Mouse (Mus musculus): ENCODE measurements around the gene Fam57b.

Fam57b gene

GRCm38 (mm10) chr7:126797411-126798126, at the start of gene Fam57b:
Gene Fam57b, plus strand, starts transcription at chr7:126797668.
- peak; percentile 39 for DNase-seq (ENCODE audit: low read depth, low spot score)

DNA sequence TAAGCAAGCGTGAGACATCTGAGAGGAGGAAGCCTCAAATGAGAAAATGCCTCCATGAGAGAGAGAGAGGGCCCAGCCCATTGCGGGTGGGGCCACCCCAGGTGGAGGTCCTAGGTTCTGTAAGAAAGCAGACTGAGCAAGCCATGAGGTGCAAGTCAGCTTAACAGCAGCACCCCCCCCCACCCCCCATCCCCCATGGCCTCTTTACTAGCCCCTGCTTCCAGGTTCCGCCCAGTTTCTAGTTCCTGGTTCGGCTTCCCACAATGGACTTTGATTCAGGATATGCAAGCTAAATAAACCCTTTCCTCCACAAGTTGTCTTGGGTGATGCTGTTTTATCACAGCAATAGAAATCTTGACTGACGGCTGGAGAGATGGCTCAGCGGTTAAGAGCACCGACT, 48.6 kb upstream of the Fam57b start:
- no peak for DNase-seq (ENCODE audit: low read depth, low spot score)

- no peak for DNase-seq (ENCODE audit: low read depth, low spot score)
Observed at GRCm38 (mm10) chr7:126749582-126750343, 47.7 kb upstream of the Fam57b start.

- DNase-seq (ENCODE audit: low read depth, low spot score), result peak; percentile 87
Observed at GRCm38 (mm10) chr7:126754866-126755265, 42.6 kb upstream of the Fam57b start.

DNA sequence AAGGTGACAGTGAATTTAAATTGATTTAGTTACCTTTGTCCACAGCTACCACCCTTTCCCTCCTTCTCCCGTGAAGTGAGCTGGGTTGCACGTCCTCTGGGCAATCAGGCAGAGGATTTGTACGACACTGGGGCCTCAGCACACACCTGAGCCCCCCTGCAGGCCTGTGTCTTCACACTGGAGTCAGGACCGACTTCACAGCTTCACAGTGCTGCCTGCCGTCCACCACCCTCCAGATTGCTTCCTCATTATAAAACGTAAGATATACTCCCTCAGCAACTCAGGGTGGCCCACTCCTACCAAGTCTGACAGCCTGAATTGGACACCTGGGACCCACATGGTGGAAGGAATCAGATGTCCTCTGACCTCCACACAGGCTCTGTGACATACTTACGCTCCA, 38.9 kb upstream of the Fam57b start:
- DNase-seq (ENCODE audit: low read depth, low spot score), result no peak

DNA sequence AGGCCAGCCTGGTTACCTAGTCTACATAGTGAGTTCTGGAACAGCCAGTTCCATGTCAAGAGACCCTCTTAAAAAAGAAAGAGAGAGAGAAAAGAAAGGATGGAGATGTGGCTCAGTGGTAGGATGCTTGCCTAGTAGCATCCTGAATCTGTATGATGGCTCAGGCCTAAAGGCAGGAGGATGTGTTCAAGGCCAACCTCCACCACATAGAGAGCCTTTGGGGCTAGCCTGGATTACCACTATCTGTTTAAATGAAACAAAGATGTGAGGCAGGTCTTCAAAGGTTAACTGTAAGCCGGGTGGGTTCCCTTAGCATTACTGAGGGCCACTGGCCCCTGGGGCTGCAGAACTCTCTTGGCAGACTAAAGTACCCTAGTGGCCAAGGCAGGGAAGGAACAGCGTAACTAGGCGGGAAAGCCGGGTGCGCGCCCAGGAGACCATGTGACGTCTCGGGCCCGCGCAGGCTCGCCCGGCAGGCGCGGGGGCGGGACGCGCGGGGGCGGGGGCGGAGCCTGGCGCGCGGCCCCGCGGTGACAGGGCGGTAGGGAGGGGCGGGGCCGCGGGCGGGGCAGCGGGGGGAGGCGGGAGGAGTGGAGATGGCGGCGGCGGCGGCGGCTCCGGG, 38.3 kb upstream of the Fam57b start, which contains the start of gene Mapk3:
Mapk3 (plus strand) TSS at position 552 of the 622 bp plus-strand sequence.
- peak; percentile 94 for DNase-seq (ENCODE audit: low read depth, low spot score)

DNA sequence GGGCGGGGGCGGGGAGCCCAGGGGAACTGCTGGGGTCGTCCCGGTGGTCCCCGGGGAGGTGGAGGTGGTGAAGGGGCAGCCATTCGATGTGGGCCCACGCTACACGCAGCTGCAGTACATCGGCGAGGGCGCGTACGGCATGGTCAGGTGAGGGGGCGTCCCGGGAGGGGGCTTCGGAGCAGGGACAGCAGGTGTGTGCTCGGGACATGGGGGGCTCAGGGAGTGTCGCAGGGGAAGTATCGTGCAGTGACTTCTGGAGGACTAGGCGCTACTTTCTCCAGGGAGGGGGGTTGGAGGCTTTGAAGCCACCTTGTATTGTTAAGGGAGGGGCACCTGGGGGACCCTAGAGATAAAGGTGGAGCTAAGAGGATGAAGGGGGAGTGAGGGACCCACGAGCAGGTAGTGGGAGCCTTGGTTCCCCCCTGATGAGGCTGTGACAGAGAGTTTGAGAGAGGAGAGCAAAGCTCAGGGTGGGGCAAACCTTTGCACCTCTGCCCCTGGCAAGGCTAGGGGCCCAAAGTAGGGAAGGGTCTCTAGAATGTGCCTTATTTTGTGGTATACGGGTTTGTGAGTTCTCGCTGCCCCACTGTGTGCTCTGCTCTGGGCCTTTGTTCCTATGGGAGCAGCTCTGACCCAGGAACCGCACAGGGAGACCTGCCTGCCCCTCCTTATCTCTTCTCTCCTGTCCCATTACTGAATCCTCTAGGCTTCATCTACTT, 37.6 kb upstream of the Fam57b start:
- DNase-seq (ENCODE audit: low read depth, low spot score), result no peak

DNA sequence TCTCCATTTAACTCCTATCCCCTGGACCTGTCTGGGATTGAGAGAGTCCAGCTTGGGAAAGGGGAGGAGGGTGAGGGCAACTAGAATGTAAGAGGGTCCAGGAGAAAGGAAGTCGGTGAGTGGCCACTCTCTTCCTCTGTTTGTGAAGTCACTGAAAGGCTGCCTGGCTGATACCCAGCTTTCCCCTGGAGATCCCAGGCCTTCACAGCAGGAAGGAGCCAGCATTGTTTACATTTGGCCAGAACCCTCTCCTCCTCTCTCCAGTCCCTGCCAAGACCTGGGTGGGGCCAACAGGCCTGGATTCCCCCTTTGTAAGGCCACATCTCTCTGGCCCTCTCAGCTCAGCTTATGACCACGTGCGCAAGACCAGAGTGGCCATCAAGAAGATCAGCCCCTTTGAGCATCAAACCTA, 37.1 kb upstream of the Fam57b start:
- no peak for DNase-seq (ENCODE audit: low read depth, low spot score)

- no peak for DNase-seq (ENCODE audit: low read depth, low spot score)
Observed at GRCm38 (mm10) chr7:126760956-126761355, 36.5 kb upstream of the Fam57b start.

DNA sequence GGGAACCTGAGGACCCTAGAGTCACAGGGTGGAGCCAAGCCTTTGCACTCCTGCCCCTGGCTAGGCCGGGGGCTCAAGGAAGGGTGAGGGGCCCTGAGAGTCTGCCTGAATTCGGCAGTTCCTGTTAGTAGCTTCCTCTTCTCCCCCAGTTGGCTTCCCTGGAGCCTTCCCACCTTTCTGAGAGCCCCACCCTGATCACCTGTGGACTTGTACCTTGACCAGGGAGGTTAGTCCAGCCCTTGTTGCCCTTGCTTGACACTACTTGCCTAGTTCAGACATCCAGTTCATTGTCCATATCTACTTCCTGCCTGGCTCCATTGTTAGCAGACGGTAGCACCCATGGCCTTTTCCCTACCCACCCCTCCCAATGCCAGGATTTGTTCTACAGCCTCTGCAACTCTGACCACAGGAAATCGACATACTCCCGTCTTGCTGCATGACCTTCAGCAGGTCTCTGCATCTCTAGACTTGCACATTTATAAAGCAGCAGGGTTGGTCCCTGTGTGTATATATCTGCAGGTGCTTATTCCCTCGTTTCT, 35.9 kb upstream of the Fam57b start:
- DNase-seq (ENCODE audit: low read depth, low spot score), result no peak

DNA sequence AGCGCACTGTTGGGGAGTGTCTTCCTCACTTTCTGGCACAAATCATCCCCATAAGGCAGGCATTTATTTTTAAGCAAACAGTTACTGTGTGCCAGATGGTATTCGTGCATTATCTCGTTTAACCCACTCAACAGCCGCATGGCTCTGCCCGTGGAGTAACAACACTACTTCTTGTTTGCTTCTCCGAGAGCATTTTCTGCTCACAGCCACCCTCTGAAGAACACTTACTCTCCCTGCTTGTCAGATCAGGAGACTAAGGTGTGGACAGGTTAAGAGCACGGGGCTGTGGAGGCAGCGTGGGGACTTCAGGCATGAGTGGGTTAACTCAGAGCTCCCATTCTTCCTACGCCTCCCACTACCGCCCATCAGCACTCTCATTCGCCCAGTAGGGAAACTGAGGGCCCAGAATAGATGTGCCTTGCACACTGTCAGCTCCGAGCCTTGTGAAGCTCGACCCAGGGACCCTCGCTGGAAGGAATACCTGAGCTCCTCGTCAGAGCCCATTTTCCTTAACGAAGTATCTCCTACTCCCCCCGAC, 34.9 kb upstream of the Fam57b start:
- no peak for DNase-seq (ENCODE audit: low read depth, low spot score)

DNA sequence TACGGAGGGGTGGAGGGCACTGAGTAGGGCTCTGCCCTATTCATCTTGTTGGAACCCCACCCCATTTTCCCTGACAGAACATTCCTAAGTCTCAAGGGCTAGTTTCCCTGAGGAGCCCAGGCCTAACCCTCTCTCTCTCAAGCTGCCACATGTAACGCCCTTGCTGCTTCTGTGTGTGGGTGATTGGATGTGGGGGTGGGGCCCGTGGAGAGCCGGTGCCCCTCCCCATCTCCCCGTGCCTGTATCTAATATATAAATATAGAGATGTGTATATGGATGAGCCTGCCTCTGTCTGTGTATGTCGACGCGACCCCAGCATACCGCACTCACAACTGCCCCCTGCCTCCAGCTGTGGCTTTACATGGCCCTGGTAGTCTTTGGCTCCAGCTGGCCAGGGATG, 31.9 kb upstream of the Fam57b start:
- no peak for DNase-seq (ENCODE audit: low read depth, low spot score)

DNA sequence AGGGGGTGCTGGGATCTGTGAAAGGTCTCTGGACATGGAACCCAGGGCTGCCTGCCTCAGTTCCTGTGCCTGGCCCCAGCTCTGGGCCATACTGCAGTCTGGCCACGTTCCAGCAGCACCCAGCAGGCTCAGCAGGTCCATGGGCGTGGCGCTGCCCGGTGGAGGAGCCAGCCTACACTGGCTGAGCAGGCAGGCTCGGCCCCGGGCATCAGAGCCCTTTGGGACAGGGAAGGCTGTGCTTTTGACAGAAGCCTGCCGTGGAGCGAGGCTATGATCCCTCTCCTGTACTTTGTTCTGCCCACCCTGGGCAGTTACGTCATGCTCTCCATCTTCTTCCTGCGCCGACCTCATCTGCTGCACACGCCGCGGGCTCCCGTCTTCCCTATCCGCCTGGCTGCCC, 31.3 kb upstream of the Fam57b start, which contains the start of gene Gdpd3:
Gdpd3 (plus strand) TSS at position 134 of the 400 bp plus-strand sequence.
- DNase-seq (ENCODE audit: low read depth, low spot score), result no peak

GRCm38 (mm10) chr7:126767001-126767400, 30.5 kb upstream of the Fam57b start:
- no peak for DNase-seq (ENCODE audit: low read depth, low spot score)

GRCm38 (mm10) chr7:126770784-126771183, 26.7 kb upstream of the Fam57b start:
- DNase-seq (ENCODE audit: low read depth, low spot score), result peak; percentile 49

DNA sequence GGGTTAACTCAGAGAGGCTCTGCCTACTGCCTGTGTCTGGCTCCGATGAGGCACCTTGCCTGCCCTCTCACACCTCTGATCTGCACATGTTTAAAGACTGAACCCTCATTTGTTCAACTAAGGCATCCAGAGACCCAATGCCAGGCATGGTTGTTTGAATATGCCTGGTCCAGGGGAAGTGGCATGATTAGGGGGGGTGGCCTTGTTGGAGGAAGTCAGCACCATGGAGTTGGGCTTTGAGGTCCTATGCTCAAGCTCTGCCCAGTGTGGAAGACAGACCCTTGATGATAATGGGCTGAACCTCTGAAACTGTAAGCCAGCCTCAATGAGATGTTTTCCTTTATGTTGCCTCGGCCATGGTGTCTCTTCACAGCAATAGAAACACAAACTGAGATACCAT, 24.1 kb upstream of the Fam57b start:
- DNase-seq (ENCODE audit: low read depth, low spot score), result no peak

DNA sequence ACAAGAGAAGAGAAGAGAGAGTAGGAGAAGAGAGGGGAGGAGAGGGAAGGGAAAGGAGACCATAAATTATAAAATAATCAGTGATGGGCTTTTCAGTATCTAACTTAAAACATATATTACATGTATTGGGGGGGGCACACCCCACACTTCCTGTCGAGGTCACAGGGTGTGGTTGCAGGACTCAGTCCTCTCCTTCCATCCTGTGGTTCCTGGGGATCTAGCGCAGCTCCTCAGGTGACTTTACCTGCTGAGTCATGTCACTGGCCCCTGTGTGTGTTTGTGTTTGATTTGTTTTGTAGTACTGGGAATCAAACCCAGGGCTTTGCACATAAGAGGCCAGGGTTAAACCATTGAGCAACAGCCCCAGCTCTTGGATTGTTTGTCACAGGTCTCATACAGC, 23.0 kb upstream of the Fam57b start:
- DNase-seq (ENCODE audit: low read depth, low spot score), result no peak

DNA sequence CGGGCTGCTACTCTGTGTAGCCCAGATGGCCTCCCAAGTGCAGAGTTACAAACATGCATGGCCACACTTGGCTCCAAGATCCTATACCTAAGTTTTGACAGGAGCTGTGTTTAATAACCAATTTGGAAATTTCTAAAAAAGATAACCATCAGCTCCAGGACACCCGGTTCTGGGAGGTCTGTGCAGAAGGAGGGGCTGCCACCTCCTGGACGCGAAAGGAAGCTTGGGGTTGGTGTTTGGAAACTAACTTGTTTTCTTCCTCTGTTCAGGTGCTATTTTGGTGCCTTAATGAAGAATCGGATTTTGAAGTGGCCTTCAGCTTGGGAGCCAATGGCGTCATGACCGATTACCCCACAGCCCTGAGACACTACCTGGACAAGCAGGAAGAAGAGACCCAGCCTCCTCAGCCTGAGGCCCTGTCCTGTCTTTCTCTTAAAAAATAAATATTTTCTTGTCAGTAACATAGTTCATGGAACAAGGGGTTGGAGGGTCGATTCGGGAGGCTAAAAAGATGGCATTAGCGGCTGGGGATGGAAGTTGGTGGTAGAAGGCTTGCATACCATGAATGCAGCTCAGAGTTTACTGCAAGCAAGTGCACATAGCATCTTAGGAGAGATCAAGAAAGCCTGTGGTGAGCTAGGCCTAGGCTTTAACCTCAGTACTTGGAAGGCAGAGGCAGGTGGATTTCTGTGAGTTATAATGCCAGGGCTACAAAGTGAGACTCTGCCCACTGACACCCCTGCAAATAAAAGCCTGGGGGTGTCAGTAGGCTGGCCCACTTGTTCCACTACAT, 22.1 kb upstream of the Fam57b start:
- DNase-seq (ENCODE audit: low read depth, low spot score), result no peak

DNA sequence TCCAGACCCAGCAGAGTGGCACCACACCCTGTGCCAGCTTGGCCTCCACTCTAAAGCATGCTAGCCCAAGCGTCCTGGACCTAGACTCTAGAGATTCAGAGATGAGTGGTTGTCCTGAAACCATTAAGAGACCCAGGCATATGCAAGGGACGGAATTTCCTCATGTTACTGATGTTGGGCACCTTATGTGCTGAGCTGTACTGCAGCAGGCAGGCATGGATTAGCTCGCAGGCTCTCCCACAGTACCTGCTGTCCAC, 21.6 kb upstream of the Fam57b start:
- DNase-seq (ENCODE audit: low read depth, low spot score), result no peak

GRCm38 (mm10) chr7:126776598-126777057, 20.8 kb upstream of the Fam57b start, which contains the start of gene Ypel3:
Gene Ypel3, plus strand, starts transcription at chr7:126776955.
- peak; percentile 82 for DNase-seq (ENCODE audit: low read depth, low spot score)

- no peak for DNase-seq (ENCODE audit: low read depth, low spot score)
Observed at GRCm38 (mm10) chr7:126777476-126777875, 20.0 kb upstream of the Fam57b start.
